Mouse (Mus musculus) cerebellum, adult 2 months (tissue): Measurements from ENCODE around the gene Gstm1.
"Not testable (repeated sequence)": the region's sequence is repeated elsewhere in the genome, so short reads cannot be mapped to it uniquely, and the experiment has no call there.

Experiments
- CTCF ChIP-seq: fragments of 200-500 bp; IDR thresholded peaks from 2 replicates; pipeline ENCODE4 v1.5.1; 2011; ENCODE audit warnings: low read depth, mild to moderate bottlenecking, control low read depth, low read length, moderate library complexity, borderline replicate concordance; ENCODE audit not compliant: insufficient read depth
- POLR2A ChIP-seq: fragments of 200-500 bp; IDR thresholded peaks from 2 replicates; pipeline ENCODE4 v1.6.1; 2011; ENCODE audit warnings: low read length, control low read depth, borderline replicate concordance; ENCODE audit not compliant: insufficient read depth

DNA sequence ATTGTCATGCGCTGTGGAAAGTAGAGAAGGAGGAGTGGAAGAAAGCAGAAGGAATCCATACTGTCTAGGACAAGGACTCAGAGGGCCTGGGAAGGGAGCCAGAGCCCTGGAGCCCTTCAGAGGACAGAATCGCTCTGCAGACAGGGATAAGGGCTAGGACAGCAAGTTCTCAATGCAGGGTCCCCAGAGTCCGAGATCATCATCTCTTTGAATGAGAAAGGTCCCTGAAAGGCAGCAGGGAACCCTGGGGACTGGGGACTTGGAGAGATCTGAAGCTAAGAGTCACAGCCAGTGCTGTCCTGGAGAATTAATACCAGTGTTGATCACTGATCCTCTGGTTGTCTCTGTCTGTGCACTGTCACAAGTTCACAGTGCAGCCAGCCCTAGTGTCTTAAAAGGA, 46.7 kb downstream of the Gstm1 start:
- TF ChIP-seq POLR2A, CTCF: not testable (repeated sequence)
